Mouse (Mus musculus) hindbrain, postnatal 0 days (tissue): Measurements from ENCODE around the gene Lmtk3. TPM values are rescaled to one million over a fixed set of nuclear protein-coding genes. Genes with fewer than 3 reads are reported as not detected.

Experiments
- ATAC-seq: fragments of 200-750 bp; cut with Nextera tagmentation; 2 replicates; pipeline ENCODE4 v1.8.0; 2017; ENCODE audit warnings: mild to moderate bottlenecking, moderate TSS enrichment, moderate library complexity
- DNase-seq: peaks from one replicate; pipeline ENCODE4 v3.0.0-alpha.2; 2015; ENCODE audit warnings: low spot score
- H3K27ac ChIP-seq: fragments of 300-500 bp; sonication (generic); 2 replicates; pipeline ENCODE4 v1.5.1; 2014; ENCODE audit warnings: mild to moderate bottlenecking
- H3K27me3 ChIP-seq: fragments of 300-500 bp; sonication (generic); 2 replicates; pipeline ENCODE4 v1.6.1; 2014; ENCODE audit warnings: low read length, mixed read lengths; ENCODE audit not compliant: insufficient read depth
- H3K36me3 ChIP-seq: fragments of 300-500 bp; sonication (generic); 2 replicates; pipeline ENCODE4 v1.6.1; 2014; ENCODE audit warnings: low read length, mixed read lengths; ENCODE audit not compliant: insufficient read depth
- H3K4me1 ChIP-seq: fragments of 300-500 bp; sonication (generic); 2 replicates; pipeline ENCODE4 v1.6.1; 2014; ENCODE audit warnings: antibody characterized with exemption, low read length, mixed read lengths; ENCODE audit not compliant: insufficient read depth
- H3K4me2 ChIP-seq: fragments of 300-500 bp; sonication (generic); 2 replicates; pipeline ENCODE4 v1.6.1; 2014; ENCODE audit warnings: low read depth, mild to moderate bottlenecking, low read length, moderate library complexity, mixed read lengths
- H3K4me3 ChIP-seq: fragments of 300-500 bp; sonication (generic); 2 replicates; pipeline ENCODE4 v1.5.1; 2014; ENCODE audit warnings: low read length
- H3K9ac ChIP-seq: fragments of 300-500 bp; sonication (generic); replicated peaks from 2 replicates; pipeline ENCODE4 v1.6.1; 2014; ENCODE audit warnings: mild to moderate bottlenecking, low read length, moderate library complexity, mixed read lengths
- H3K9me3 ChIP-seq: fragments of 300-500 bp; sonication (generic); 2 replicates; pipeline ENCODE4 v1.6.1; 2016; ENCODE audit warnings: low read length, mixed read lengths
- CTCF ChIP-seq: IDR thresholded peaks from 2 replicates; pipeline ENCODE4 v1.5.1; 2016; ENCODE audit warnings: antibody characterized with exemption, control low read depth, low read depth
- WGBS: fragments of 180-500 bp; shearing (Covaris S2); extraction: QIAGEN DNeasy Blood & Tissue Kit; methylation state at CpG from one replicate; pipeline ENCODE4 v1.1.7; 2014; 5-methylcytosine and 5-hydroxymethylcytosine counted together
- polyA plus RNA-seq: library from polyadenylated mRNA; unstranded; fragments of >200 nt; fragmentation: Nextera tagmentation; extraction: Ambion mirVana; gene quantifications from 2 replicates; pipeline ENCODE4 v1.2.1, GENCODE M21; 2015
- total RNA-seq: library from RNA; depleted of rRNA; stranded (reverse); fragments of >200 nt; gene quantifications from 2 replicates; pipeline ENCODE4 v1.2.3, GENCODE M21; 2014; rRNA removed

Lmtk3 gene
- total RNA-seq = 125 and 133 TPM in 2 replicates
- 13.6 and 13.9 TPM in 2 replicates for polyA plus RNA-seq

- H3K36me3 ChIP-seq = peaks cover 8% of the 10 kb centered on the region; the same call in 1 of the 2 replicates
- ATAC-seq = peak; percentile 44
- WGBS = 1% methylated on average over 38 of the region's 38 CpGs
- H3K9me3 ChIP-seq = no peaks in the 10 kb centered on the region
- peak; percentile 85 for DNase-seq
- H3K27ac ChIP-seq = peak within 1 kb of the TSS; percentile 98
- H3K4me3 ChIP-seq = peak within 1 kb of the TSS; percentile 93
- peak; percentile 45 for TF ChIP-seq CTCF
- no peaks in the 10 kb centered on the region for H3K27me3 ChIP-seq
- H3K9ac ChIP-seq = peak within 1 kb of the TSS; percentile 90
- peak within 1 kb of the TSS; percentile 86 for H3K4me2 ChIP-seq
- peaks cover 6% of the 10 kb centered on the region; the same call in 1 of the 2 replicates for H3K4me1 ChIP-seq
Observed at GRCm38 (mm10) chr7:45783511-45784091, at the start of gene Lmtk3. Lmtk3 (plus strand) TSS chr7:45783738.

DNA sequence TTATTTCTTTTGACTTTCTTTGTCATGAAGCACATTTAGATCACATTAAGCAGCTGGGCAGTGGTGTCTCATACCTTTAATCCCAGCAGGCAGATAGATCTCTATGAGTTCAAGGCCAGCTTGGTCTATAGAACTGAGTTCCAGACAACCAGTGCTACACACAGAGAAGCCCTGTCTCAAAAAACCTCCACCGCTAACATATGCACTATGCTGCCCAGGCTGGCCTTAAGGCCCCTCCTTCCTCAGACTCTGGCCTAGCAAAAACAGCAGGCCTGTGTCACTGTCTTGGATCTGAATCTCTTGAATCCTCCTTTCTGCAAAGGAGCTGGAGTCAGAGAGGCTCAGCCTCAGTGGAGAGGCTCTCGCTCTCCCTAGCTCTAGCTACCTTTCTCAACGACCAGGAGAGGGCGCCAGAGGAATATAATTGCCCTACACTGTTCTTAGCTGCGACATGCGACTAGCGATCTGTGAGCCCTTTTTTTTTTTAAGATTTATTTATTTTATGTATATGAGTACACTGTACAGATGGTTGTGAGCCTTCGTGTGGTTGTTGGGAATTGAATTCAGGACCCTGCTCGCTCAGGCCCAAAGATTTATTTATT lies 44.3 kb upstream of the Lmtk3 start:
- peak; percentile 86 for ATAC-seq
- WGBS = 7% methylated on average over 9 of the region's 9 CpGs
- Histone ChIP-seq H3K27me3 (no peaks in the 10 kb centered on the region), H3K4me2 (no peak overlapping the region), H3K4me1 (no peaks in the 10 kb centered on the region), H3K9ac (no peak overlapping the region), H3K9me3 (no peaks in the 10 kb centered on the region), H3K27ac (no peak overlapping the region), H3K4me3 (no peak overlapping the region), H3K36me3 (no peaks in the 10 kb centered on the region)
- TF ChIP-seq CTCF = peak; percentile 85
- DNase-seq = peak; percentile 92

- H3K27ac ChIP-seq = no peak overlapping the region
- H3K9me3 ChIP-seq = no peaks in the 10 kb centered on the region
- DNase-seq (no peak), ATAC-seq (no peak)
- H3K9ac ChIP-seq = no peak overlapping the region
- no peak for TF ChIP-seq CTCF
- H3K4me1 ChIP-seq = no peaks in the 10 kb centered on the region
- WGBS = 69% methylated on average over 10 of the region's 10 CpGs
- no peaks in the 10 kb centered on the region for H3K36me3 ChIP-seq
- no peaks in the 10 kb centered on the region for H3K27me3 ChIP-seq
- no peak overlapping the region for H3K4me2 ChIP-seq
- no peak overlapping the region for H3K4me3 ChIP-seq
Observed at GRCm38 (mm10) chr7:45739820-45740219, 43.7 kb upstream of the Lmtk3 start.

- ATAC-seq (no peak), DNase-seq (no peak)
- no peaks in the 10 kb centered on the region for H3K27me3 ChIP-seq
- H3K36me3 ChIP-seq = no peaks in the 10 kb centered on the region
- no peak overlapping the region for H3K9ac ChIP-seq
- no peak overlapping the region for H3K27ac ChIP-seq
- H3K9me3 ChIP-seq = no peaks in the 10 kb centered on the region
- no peaks in the 10 kb centered on the region for H3K4me1 ChIP-seq
- H3K4me3 ChIP-seq = no peak overlapping the region
- WGBS = 87% methylated on average over 12 of the region's 12 CpGs
- no peak overlapping the region for H3K4me2 ChIP-seq
- TF ChIP-seq CTCF = no peak
Observed at GRCm38 (mm10) chr7:45741308-45741707, 42.2 kb upstream of the Lmtk3 start.

DNA sequence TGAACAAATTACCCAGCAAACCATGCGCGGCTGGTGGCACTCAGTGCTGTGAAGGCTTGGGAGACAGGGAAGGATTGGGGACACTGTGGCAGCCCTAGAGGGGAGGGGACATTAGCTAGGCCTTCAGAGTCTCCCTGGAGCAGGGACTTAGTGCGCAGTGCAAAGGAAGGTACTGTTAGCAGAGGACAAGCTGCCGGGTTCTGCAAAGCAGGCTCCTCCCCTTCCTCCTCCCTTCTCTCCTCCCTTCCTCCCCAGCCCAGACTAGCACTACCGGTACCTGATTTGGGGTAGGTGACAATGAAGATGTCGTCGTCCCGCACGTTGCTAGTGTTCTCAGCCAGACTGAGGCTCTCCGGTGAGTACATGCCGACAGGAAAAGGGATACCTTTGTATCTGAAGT lies 41.8 kb upstream of the Lmtk3 start:
- Histone ChIP-seq H3K4me2 (peak overlapping the region; percentile 23; the same call in 1 of the 2 replicates), H3K9ac (0 out of 2 replicates have a peak overlapping the region, but pooled peaks have one; percentile 3), H3K36me3 (no peaks in the 10 kb centered on the region), H3K4me3 (no peak overlapping the region), H3K4me1 (no peaks in the 10 kb centered on the region), H3K27me3 (no peaks in the 10 kb centered on the region), H3K9me3 (no peaks in the 10 kb centered on the region), H3K27ac (no peak overlapping the region)
- no peak for TF ChIP-seq CTCF
- 43% methylated on average over 11 of the region's 11 CpGs for WGBS
- ATAC-seq = no peak
- no peak for DNase-seq

- Histone ChIP-seq H3K36me3 (no peaks in the 10 kb centered on the region), H3K4me1 (no peaks in the 10 kb centered on the region), H3K27ac (no peak overlapping the region), H3K9me3 (no peaks in the 10 kb centered on the region), H3K4me2 (peak overlapping the region; percentile 23; the same call in 1 of the 2 replicates), H3K4me3 (no peak overlapping the region), H3K27me3 (no peaks in the 10 kb centered on the region), H3K9ac (0 out of 2 replicates have a peak overlapping the region, but pooled peaks have one; percentile 3)
- TF ChIP-seq CTCF = peak; percentile 55
- ATAC-seq = peak; percentile 30; the same call in 1 of the 2 replicates
- DNase-seq = peak; percentile 37
- 42% methylated on average over 19 of the region's 19 CpGs for WGBS
Observed at GRCm38 (mm10) chr7:45742338-45742737, 41.2 kb upstream of the Lmtk3 start.

GRCm38 (mm10) chr7:45744387-45744786 lies 39.2 kb upstream of the Lmtk3 start:
- no peaks in the 10 kb centered on the region for H3K36me3 ChIP-seq
- no peak overlapping the region for H3K27ac ChIP-seq
- ATAC-seq = peak; percentile 46; the same call in 1 of the 2 replicates
- no peak overlapping the region for H3K4me3 ChIP-seq
- WGBS = 44% methylated on average over 2 of the region's 2 CpGs
- no peaks in the 10 kb centered on the region for H3K9me3 ChIP-seq
- H3K4me1 ChIP-seq = no peaks in the 10 kb centered on the region
- H3K9ac ChIP-seq = no peak overlapping the region
- peak; percentile 89 for DNase-seq
- TF ChIP-seq CTCF = no peak
- no peak overlapping the region for H3K4me2 ChIP-seq
- no peaks in the 10 kb centered on the region for H3K27me3 ChIP-seq
